Mouse (Mus musculus) G1E (cell line): ENCODE measurements around the gene Scgb1b7. TPM values are rescaled to one million over a fixed set of nuclear protein-coding genes. Genes with fewer than 3 reads are reported as not detected.
"Not testable (repeated sequence)": the region's sequence is repeated elsewhere in the genome, so short reads cannot be mapped to it uniquely, and the experiment has no call there.

Source experiments
- ATAC-seq: 2 replicates; pipeline ENCODE4 v1.8.0; 2016; ENCODE audit warnings: mild to moderate bottlenecking; ENCODE audit not compliant: insufficient number of reproducible peaks, poor library complexity, low FRiP score, severe bottlenecking; ENCODE audit errors: extremely low read depth
- DNase-seq: peaks from one replicate; pipeline ENCODE4 v3.0.0; 2012; ENCODE audit warnings: low spot score
- H3K27me3 ChIP-seq: 2 replicates; pipeline ENCODE4 v1.6.1; 2012; ENCODE audit warnings: mild to moderate bottlenecking, low read length, inconsistent platforms; ENCODE audit not compliant: insufficient read depth
- H3K36me3 ChIP-seq: replicated peaks from 2 replicates; pipeline ENCODE3; 2012; ENCODE audit warnings: mild to moderate bottlenecking, inconsistent platforms
- H3K4me1 ChIP-seq: 2 replicates; pipeline ENCODE4 v1.6.1; 2012; ENCODE audit warnings: low read depth, low read length, inconsistent platforms, mixed read lengths; ENCODE audit not compliant: insufficient read depth
- H3K4me3 ChIP-seq: 2 replicates; pipeline ENCODE4 v1.5.1; 2012; ENCODE audit warnings: low read depth, mild to moderate bottlenecking, inconsistent platforms, low read length, moderate library complexity, mixed read lengths
- H3K9me3 ChIP-seq: replicated peaks from 2 replicates; pipeline ENCODE4 v1.6.1; 2012; ENCODE audit warnings: inconsistent platforms
- polyA plus RNA-seq: library from polyadenylated mRNA; stranded (reverse); fragments of >175 nt; gene quantifications from 2 replicates; pipeline ENCODE4 v1.2.3, GENCODE M21; 2012
- total RNA-seq, 2 experiments: library from RNA; stranded (forward) in 1 of 2; stranded (reverse) in 1 of 2; fragments of 200-1000 nt in 1 of 2; fragments of >200 nt in 1 of 2; fragmentation: Nextera tagmentation in 1 of 2; gene quantifications; 2 replicates each; pipeline ENCODE4 v1.2.3; 2014 to 2017

Gene Scgb1b7
- total RNA-seq (2014; fragmentation: Nextera tagmentation) (not detected in 2 replicates), total RNA-seq (2017) (not detected in 2 replicates), polyA plus RNA-seq (not detected in 2 replicates)

DNA sequence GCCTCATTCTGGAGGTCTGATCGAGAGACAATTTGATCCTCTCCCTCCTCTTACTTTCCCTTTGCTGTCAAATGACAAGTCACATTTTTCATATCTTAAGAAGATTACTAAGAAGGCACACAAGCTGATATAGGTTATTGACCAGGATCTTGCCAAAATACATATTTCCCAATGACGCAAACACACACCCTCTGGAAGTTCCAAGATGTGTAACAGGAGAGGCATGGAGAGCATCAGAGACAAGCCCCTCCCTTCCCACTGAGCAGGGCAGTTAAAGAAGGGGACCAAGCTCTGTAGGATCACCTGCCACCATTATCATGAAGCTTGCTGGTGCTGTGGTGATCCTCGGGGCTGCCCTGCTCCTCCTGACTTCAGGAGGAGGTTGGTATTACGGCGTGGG is at the start of gene Scgb1b7:
Scgb1b7 (plus strand) TSS at position 301 of the 400 bp plus-strand sequence.
- not testable (repeated sequence) for ATAC-seq, H3K9me3 ChIP-seq, H3K4me3 ChIP-seq, H3K4me1 ChIP-seq, H3K27me3 ChIP-seq, DNase-seq, H3K36me3 ChIP-seq

DNA sequence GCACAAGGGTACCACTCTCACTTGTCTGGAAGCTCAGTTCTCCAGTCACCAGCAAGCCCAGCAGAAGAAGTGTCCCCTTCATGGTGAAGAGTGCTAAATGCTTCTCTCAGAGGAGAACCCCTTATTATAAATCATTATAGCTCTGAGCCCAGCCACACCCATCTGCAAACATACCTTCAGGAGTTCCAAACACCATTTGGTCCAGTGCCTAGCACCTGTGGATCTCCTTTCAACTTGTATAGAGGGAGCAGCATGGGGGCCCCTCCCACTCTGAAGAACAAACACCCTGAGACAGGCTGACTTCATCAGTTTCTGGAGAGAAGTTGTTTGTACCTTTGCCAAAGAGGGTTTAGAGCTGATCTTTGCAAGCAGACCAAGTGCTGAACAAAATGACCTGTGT is 6.8 kb upstream of the Scgb1b7 start, which contains the start of gene Scgb2b7:
Scgb2b7 (minus strand) TSS at position 101 of the 400 bp plus-strand sequence.
- not testable (repeated sequence) for H3K9me3 ChIP-seq, ATAC-seq, DNase-seq, H3K4me3 ChIP-seq, H3K27me3 ChIP-seq, H3K4me1 ChIP-seq, H3K36me3 ChIP-seq

Other genes starting within 250 kb of the Scgb1b7 start
- not detected in 2 replicates for gene Scgb2b7, start 6.9 kb upstream of the Scgb1b7 start, total RNA-seq (2014; fragmentation: Nextera tagmentation)
- gene Scgb2b7, start 6.9 kb upstream of the Scgb1b7 start, total RNA-seq (2017) = not detected in 2 replicates
- gene Scgb2b7, start 6.9 kb upstream of the Scgb1b7 start, polyA plus RNA-seq = not detected in 2 replicates